Mouse (Mus musculus): ENCODE data around the gene Gm29289.
"Not testable (repeated sequence)": the region's sequence is repeated elsewhere in the genome, so short reads cannot be mapped to it uniquely, and the experiment has no call there.

The Gm29289 gene

GRCm38 (mm10) chrY:2932282-2932681, at the start of gene Gm29289:
Gene Gm29289, plus strand, starts transcription at chrY:2932582.
- DNase-seq, result not testable (repeated sequence)

GRCm38 (mm10) chrY:2900689-2901088, 31.7 kb upstream of the Gm29289 start, which contains the start of gene Gm10352:
Gene Gm10352, plus strand, starts transcription at chrY:2900989.
- DNase-seq, result not testable (repeated sequence)

Data from lung, postnatal 4 days (tissue).